Mouse (Mus musculus) kidney, embryonic 14.5 days (tissue): ENCODE measurements around the gene Ndufs2. TPM values are rescaled to one million over a fixed set of nuclear protein-coding genes. Genes with fewer than 3 reads are reported as not detected.

Experiments used
- ATAC-seq: fragments of 200-750 bp; cut with Nextera tagmentation; 2 replicates; pipeline ENCODE4 v1.8.0; 2017; ENCODE audit warnings: moderate number of reproducible peaks, mild to moderate bottlenecking, moderate TSS enrichment, moderate library complexity; ENCODE audit not compliant: low FRiP score, low TSS enrichment
- H3K27ac ChIP-seq: fragments of 300-500 bp; sonication (generic); 2 replicates; pipeline ENCODE4 v1.5.1; 2014; ENCODE audit warnings: low read depth, mild to moderate bottlenecking, low read length, moderate library complexity, mixed read lengths
- H3K27me3 ChIP-seq: fragments of 300-500 bp; sonication (generic); 2 replicates; pipeline ENCODE4 v1.6.1; 2014; ENCODE audit warnings: mild to moderate bottlenecking, low read length; ENCODE audit not compliant: control insufficient read depth, insufficient read depth
- H3K36me3 ChIP-seq: fragments of 300-500 bp; sonication (generic); 2 replicates; pipeline ENCODE4 v1.6.1; 2014; ENCODE audit warnings: low read length, mixed read lengths; ENCODE audit not compliant: control insufficient read depth, insufficient read depth
- H3K4me1 ChIP-seq: fragments of 300-500 bp; sonication (generic); 2 replicates; pipeline ENCODE4 v1.6.1; 2014; ENCODE audit warnings: low read length, mixed read lengths; ENCODE audit not compliant: control insufficient read depth, insufficient read depth
- H3K4me2 ChIP-seq: fragments of 300-500 bp; sonication (generic); replicated peaks from 2 replicates; pipeline ENCODE4 v1.6.1; 2014; ENCODE audit warnings: low read depth, mild to moderate bottlenecking, low read length
- H3K4me3 ChIP-seq: fragments of 300-500 bp; sonication (generic); 2 replicates; pipeline ENCODE4 v1.5.1; 2014; ENCODE audit warnings: mild to moderate bottlenecking, low read length
- H3K9ac ChIP-seq: fragments of 300-500 bp; sonication (generic); 2 replicates; pipeline ENCODE4 v1.6.1; 2014; ENCODE audit warnings: low read depth, mild to moderate bottlenecking, low read length, moderate library complexity
- H3K9me3 ChIP-seq: fragments of 300-500 bp; sonication (generic); 2 replicates; pipeline ENCODE4 v1.6.1; 2016; ENCODE audit warnings: low read length; ENCODE audit not compliant: control insufficient read depth
- WGBS: fragments of 180-500 bp; shearing (Covaris S2); extraction: QIAGEN DNeasy Blood & Tissue Kit; methylation state at CpG from one replicate; pipeline ENCODE4 v1.1.7; 2014; 5-methylcytosine and 5-hydroxymethylcytosine counted together
- polyA plus RNA-seq: library from polyadenylated mRNA; unstranded; fragments of >200 nt; fragmentation: Nextera tagmentation; extraction: Ambion mirVana; gene quantifications from 2 replicates; pipeline ENCODE4 v1.2.1, GENCODE M21; 2014

The Ndufs2 gene
- polyA plus RNA-seq = 229 and 293 TPM in 2 replicates

DNA sequence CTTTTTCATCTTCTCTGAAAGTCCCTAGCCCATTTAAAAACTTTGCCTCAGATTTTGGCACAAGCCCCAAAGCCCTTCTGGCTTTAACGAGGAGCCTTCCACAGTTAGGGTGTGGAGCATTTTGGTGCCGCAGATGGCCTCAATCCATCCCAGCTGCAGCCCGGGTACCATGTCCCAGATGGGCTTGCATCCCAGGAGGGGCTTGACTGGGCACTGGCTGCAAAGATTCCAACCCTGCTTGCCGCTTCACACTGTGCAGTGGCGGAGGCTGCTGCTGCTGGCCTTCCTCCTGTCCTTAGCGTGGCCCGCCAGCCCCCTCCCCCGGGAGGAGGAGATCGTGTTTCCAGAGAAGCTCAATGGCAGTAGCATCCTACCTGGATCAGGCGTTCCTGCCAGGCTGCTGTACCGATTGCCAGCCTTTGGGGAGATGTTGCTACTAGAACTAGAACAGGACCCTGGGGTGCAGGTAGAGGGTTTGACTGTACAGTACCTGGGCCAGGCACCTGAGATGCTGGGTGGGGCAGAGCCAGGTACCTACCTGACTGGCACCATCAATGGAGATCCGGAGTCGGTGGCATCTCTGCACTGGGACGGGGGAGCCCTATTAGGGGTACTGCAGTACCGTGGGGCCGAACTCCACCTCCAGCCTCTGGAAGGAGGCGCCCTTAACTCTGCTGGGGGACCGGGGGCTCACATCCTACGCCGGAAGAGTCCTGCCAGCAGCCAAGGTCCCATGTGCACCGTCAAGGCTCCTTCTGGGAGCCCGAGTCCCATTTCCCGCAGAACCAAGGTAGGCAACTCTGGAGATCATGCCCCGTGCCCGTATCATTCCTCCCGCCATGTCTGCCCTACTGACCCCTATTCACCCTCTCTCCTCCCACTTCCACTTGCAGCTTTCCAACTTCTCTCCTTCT lies at the start of gene Ndufs2:
Ndufs2 (minus strand) TSS at position 709 of the 914 bp plus-strand sequence.
- H3K4me3 ChIP-seq = peak within 1 kb of the TSS; percentile 41
- peak within 1 kb of the TSS; percentile 54 for H3K9ac ChIP-seq
- peaks cover 35% of the 10 kb centered on the region for H3K4me1 ChIP-seq
- H3K4me2 ChIP-seq = peak within 1 kb of the TSS; percentile 66
- H3K27ac ChIP-seq = peak within 1 kb of the TSS; percentile 89
- 0 out of 2 replicates have a peak, but pooled peaks have one; percentile 5 for ATAC-seq
- no peaks in the 10 kb centered on the region for H3K27me3 ChIP-seq
- 7% methylated on average over 26 of the region's 26 CpGs for WGBS
- H3K36me3 ChIP-seq = peaks cover 6% of the 10 kb centered on the region
- H3K9me3 ChIP-seq = no peaks in the 10 kb centered on the region

DNA sequence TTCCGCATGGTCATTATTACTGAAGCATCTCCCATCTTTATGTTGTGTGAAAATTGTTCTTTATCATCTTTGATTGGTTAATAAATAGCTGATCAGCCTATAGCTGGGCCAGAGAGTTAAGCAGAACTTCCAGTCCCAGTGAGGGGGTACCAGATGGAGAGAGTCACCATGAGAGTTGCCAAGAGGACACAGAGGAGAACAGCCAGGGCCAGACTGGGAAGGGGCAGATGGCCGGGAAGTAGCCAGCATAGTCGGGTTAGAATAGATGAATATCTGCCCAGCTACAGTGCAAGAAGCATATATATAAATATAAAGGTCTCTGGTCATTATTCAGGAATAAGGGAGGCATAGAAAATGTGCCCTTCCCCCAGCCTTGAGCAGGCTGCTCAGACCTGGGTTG lies 47.0 kb upstream of the Ndufs2 start:
- Histone ChIP-seq H3K27ac (no peak overlapping the region), H3K4me3 (no peak overlapping the region), H3K27me3 (no peaks in the 10 kb centered on the region; the same call in 1 of the 2 replicates), H3K4me2 (no peak overlapping the region), H3K36me3 (no peaks in the 10 kb centered on the region), H3K9ac (no peak overlapping the region), H3K4me1 (peaks cover 7% of the 10 kb centered on the region; the same call in 1 of the 2 replicates), H3K9me3 (no peaks in the 10 kb centered on the region)
- ATAC-seq = no peak
- WGBS = 78% methylated on average over 3 of the region's 3 CpGs

DNA sequence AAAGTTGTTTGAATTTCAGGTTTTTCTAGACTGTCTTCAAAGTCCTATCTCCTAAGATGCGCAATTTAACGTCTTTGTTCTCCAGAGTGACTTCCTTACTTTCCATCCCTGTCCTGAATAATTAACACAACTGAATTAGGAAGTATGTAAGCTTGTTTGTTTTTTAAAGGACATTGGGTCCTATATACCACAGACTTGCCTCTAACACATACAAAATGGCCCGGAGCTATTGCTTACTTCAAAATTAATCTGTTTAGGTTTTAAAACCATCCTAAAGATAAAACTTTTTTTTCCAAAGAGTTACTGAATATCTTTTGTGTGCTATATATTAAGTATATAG lies 43.8 kb upstream of the Ndufs2 start:
- Histone ChIP-seq H3K4me3 (peak overlapping the region; percentile 77), H3K36me3 (peaks cover under 1% of the 10 kb centered on the region; the same call in 1 of the 2 replicates), H3K4me1 (peaks cover 8% of the 10 kb centered on the region; the same call in 1 of the 2 replicates), H3K27ac (peak overlapping the region; percentile 94), H3K27me3 (no peaks in the 10 kb centered on the region; the same call in 1 of the 2 replicates), H3K4me2 (peak overlapping the region; percentile 68), H3K9me3 (no peaks in the 10 kb centered on the region), H3K9ac (peak overlapping the region; percentile 72)
- ATAC-seq = no peak
- WGBS = 18% methylated on average over 3 of the region's 3 CpGs

DNA sequence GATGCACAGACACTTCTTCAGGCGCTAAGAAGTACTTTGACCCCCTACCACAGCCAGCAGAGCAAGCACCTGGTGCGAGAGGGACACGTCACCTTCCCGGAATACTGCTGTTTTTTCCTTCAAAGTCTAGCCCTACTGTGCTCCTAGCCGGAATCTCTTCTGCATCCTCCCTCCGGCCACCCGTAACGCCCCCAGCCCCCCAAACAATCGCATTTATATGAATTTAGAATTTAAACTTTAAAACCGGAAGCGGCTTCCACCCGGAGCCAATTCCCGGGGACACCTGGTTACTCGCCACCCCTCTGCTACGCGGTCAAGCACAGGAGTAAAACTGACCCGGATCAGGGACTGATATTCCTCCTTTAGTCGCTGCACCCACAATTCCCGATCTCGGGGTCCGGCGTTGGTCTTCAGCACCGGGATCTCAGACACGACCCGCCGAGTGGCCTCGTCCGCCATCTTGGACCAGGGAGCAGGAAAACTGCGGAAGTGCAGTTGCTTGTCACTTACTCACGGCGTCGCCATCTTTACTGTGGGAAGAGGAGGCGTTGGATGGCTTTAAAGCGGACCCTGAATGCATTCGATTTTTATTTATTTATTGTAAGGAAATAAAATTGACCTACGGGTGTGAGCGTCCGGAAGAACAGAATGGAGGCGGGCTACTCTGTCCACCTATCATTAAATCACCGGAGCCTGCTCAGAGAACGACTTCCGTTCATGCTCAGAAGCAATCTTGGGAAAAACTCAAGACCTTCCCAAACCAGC lies 43.3 kb upstream of the Ndufs2 start, which contains the start of gene Ufc1:
Ufc1 (minus strand) TSS at position 727 of the 765 bp plus-strand sequence.
- ATAC-seq = peak; percentile 78
- Histone ChIP-seq H3K4me2 (peak within 1 kb of the TSS; percentile 68), H3K9me3 (no peaks in the 10 kb centered on the region), H3K4me1 (peaks cover 8% of the 10 kb centered on the region; the same call in 1 of the 2 replicates), H3K4me3 (peak within 1 kb of the TSS; percentile 77), H3K27me3 (no peaks in the 10 kb centered on the region; the same call in 1 of the 2 replicates), H3K27ac (peak within 1 kb of the TSS; percentile 94), H3K9ac (peak within 1 kb of the TSS; percentile 72), H3K36me3 (peaks cover 6% of the 10 kb centered on the region)
- whole genome bisulfite sequencing = under 1% methylated on average over 42 of the region's 42 CpGs

DNA sequence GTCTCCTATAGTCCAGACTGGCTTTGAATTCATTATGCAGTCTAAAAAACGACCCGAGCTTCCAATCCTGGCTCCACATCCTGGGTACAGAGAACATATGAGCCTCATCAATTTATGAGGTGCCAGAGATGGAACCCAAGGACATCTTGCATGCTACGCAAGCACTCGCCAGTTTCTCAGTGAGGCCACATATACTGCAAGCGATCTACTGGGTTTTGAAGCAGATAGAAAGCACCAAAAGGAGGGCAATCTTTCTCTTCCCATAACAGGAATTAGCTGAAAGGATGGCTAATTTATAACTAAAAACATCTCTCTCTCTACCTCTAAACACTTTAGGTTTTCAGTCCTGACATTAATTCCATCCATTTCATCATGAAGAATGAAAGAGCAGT lies 42.7 kb upstream of the Ndufs2 start:
- Histone ChIP-seq H3K36me3 (peaks cover 12% of the 10 kb centered on the region), H3K27me3 (no peaks in the 10 kb centered on the region; the same call in 1 of the 2 replicates), H3K4me3 (peak overlapping the region; percentile 77), H3K4me2 (peak overlapping the region; percentile 68), H3K9ac (peak overlapping the region; percentile 72), H3K9me3 (no peaks in the 10 kb centered on the region), H3K27ac (peak overlapping the region; percentile 94; the same call in 1 of the 2 replicates), H3K4me1 (peaks cover 8% of the 10 kb centered on the region; the same call in 1 of the 2 replicates)
- no peak for ATAC-seq
- WGBS = 39% methylated on average over 5 of the region's 5 CpGs

DNA sequence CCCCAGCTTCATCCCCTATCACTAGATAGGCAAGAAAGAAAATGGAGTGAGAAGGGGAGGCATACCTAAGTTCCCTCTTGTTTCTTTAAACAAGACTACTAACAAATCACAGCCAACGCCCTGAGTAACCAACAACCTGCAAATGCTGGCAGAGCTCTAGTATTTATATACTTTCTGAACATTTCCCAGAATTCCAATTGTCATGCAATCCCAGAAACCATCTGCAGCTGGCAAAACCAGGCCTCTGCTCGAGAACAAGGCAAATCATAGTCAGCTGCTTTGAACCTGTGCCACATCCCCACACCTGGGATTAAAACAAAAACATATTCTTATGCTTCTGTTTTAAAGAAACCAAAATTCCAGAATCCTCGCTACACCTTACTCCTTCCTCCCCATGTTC lies 42.2 kb upstream of the Ndufs2 start:
- WGBS = 85% methylated on average over 3 of the region's 3 CpGs
- H3K9ac ChIP-seq = no peak overlapping the region
- peak overlapping the region; percentile 77 for H3K4me3 ChIP-seq
- H3K27me3 ChIP-seq = no peaks in the 10 kb centered on the region; the same call in 1 of the 2 replicates
- H3K36me3 ChIP-seq = peaks cover 17% of the 10 kb centered on the region
- no peak overlapping the region for H3K27ac ChIP-seq
- H3K4me1 ChIP-seq = peaks cover 8% of the 10 kb centered on the region; the same call in 1 of the 2 replicates
- H3K4me2 ChIP-seq = peak overlapping the region; percentile 68
- ATAC-seq = no peak
- H3K9me3 ChIP-seq = no peaks in the 10 kb centered on the region

DNA sequence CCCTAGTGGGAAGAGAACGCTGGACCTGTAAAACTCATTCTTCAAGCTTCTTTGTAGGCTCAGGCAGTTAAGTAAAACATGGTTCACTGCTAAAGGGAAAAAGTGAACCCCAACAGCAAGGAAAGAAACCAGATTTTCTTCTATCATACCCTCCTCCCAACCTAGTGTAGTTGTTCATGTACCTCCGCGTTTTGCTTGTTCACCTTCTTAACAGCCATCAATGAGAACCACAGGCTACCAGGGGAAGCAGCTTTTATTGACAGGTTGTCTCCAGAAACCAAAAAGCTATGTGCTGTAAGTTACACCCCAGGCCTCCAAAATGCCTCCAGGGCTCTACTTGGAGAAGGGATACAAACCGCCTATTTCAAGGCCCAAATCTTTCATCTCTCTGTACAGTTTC lies 37.1 kb upstream of the Ndufs2 start:
- Histone ChIP-seq H3K9ac (no peak overlapping the region), H3K36me3 (peaks cover 48% of the 10 kb centered on the region), H3K27me3 (no peaks in the 10 kb centered on the region), H3K9me3 (no peaks in the 10 kb centered on the region), H3K4me1 (peaks cover 7% of the 10 kb centered on the region; the same call in 1 of the 2 replicates), H3K27ac (peak overlapping the region; percentile 92), H3K4me3 (no peak overlapping the region; the same call in 1 of the 2 replicates), H3K4me2 (peak overlapping the region; percentile 63; the same call in 1 of the 2 replicates)
- ATAC-seq = no peak
- 63% methylated on average over 4 of the region's 4 CpGs for WGBS

DNA sequence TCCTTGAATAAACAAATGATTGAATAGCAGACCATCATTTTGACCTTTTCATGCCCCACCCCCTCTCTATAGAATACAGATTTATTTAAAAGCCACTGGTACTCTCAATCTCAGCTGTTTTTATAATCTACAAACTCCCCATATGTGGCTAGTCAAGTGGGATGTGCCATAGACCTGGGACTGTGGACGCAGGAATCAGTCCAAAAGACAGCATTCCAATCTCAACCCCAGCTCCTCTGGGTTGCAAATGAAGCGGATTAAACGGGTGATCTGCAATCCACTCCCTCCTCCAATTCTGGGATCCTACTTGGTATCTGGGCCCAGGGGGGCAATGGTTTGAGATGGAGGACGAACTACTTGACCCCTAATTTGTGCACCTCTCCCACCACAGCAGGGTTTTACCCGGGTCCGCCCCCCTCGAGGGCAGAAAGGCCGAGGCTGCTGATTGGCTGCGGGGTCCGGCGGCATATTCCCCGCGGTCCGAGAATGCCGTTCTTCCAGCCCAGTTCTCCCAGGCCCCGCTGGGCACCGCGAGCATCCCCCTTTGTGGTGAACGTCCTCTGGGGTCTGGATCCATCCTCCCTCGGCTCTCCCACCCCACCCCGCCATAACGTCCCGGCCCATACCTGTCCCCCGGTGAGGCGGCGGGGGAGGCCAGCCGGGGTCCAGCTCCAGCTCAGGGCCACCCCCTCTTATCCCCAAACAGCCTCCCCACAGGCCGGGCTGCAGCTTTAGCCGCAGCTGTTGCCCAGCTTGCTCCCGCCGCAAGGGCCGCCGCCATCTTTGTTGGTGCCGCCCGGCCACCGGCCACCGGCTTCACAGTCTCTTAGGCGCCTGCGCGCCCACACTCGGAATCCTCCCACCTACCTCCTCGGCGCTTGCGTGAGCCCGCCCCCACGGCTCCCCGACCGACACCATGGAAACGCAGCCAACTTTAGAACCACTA lies 36.2 kb upstream of the Ndufs2 start, which contains the start of gene Usp21:
Usp21 (minus strand) TSS at position 856 of the 946 bp plus-strand sequence.
- Histone ChIP-seq H3K27ac (peak within 1 kb of the TSS; percentile 92), H3K4me2 (peak within 1 kb of the TSS; percentile 63), H3K9me3 (no peaks in the 10 kb centered on the region), H3K9ac (peak within 1 kb of the TSS; percentile 94), H3K36me3 (peaks cover 56% of the 10 kb centered on the region), H3K4me3 (peak within 1 kb of the TSS; percentile 96), H3K27me3 (no peaks in the 10 kb centered on the region), H3K4me1 (peaks cover 5% of the 10 kb centered on the region; the same call in 1 of the 2 replicates)
- peak; percentile 94 for ATAC-seq
- under 1% methylated on average over 49 of the region's 49 CpGs for WGBS
